Mouse (Mus musculus) monocyte, adult 5-6 weeks (primary cell): ENCODE data around the gene Lrrc42. TPM values are rescaled to one million over a fixed set of nuclear protein-coding genes. Genes with fewer than 3 reads are reported as not detected.

Experiments
- ATAC-seq: fragments of 153-309, 156-312 bp; replicated peaks from 2 replicates; pipeline ENCODE4 v1.8.0; 2017; ENCODE audit warnings: mild to moderate bottlenecking; ENCODE audit not compliant: low TSS enrichment, insufficient number of reproducible peaks, severe bottlenecking, poor library complexity, low FRiP score
- total RNA-seq: library from RNA; stranded (forward); fragments of 200-1000, 200-491, 200-594 nt; gene quantifications from 3 replicates; pipeline ENCODE4 v1.2.3, GENCODE M21; 2017

Lrrc42 gene
- total RNA-seq, 1 experiment from 2014 or later = 7.1 TPM

DNA sequence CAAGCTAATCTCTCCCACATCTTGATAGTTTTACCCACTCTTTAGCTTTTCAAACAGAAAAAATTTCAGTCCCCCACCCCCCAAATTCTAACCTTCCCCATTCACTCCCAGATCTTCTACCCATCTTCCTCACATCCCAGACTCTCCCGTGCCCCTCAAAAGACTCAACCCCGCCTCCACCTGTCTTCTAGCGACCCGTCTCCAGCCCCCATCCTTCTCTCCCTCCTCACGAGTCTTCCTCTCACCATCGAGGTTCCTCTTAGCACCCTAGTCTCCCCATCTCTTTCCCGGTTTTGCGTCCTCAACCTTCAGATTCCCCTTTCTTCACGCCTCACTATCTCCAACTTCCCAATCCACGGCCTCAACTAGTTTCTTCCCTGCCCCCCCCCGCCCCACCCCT is 810 bp downstream of the Lrrc42 start:
- no peak for ATAC-seq

DNA sequence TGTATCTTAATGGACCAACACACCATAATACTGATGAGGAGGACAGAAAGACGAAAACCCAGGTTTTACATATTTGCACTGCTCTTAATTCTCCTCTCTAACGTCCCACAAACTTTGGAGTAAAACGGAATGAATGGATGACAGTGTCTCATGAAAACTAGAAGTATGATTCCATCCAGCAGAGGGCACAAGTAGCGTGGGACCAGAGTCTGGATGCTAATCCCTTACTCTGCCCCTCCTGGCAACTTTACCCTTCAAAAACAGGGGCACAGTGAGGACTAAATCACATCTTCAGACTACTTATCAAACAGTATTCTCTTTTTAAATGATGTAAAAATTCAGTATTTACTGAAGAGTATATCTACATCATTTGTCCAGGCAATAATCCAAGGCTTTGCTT is 2.8 kb downstream of the Lrrc42 start:
- no peak for ATAC-seq

DNA sequence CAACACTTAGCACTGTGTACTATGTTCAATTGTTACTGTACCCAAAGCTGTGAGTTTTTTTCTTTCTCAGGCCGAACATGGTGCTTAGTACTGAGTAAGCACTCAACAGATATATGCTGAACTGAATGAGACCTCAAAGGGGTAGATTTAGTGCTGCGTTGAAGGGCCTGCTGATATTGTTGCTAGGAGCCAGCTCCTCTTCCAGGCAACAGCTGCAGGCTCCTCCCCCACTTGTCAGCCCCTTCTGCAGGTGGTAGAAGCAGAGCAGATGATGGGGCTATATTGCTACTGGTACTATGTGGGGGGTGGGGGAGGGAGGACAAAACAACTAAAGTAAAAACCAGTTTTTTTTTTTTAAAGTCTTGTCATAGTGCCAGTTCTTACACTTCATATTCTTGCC is 3.9 kb downstream of the Lrrc42 start:
- ATAC-seq = no peak

DNA sequence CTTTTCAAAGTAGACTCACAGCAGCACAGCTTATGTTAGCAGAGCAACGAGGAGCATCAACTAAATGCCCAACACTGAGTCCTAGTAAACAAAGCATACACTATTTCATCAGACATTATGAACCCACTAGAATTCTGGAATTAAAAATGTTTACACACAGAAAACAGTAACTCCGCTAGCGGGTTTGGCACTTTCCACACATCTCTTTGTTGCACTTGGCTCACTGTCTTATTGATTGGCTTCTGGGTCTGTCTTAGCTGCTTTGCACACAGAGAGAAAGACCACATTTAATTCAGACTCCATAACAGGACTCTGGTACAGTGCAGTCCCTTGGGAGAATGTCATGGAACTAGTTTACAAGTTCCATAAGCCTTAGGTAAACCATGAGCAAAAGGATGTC is 5.3 kb downstream of the Lrrc42 start:
- no peak for ATAC-seq

DNA sequence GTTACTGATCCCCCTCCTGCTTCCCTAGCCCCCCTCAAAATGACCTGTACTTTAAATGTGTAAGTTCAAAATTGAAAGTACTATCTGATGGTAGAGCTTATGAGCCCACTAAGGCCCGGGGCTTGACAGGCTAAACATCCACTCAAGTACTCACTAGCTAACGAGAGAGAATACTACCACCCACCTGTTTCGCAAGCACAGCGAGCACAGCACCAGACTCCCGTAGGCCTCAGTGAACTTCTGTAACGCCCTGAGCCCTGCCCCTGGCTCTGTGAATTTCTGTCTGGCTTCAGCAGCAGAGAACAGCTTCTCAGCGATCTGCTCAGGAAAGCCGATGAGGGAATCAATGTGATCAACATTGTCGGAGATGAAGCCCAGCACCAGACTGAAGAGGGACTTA is 6.2 kb downstream of the Lrrc42 start:
- ATAC-seq = no peak

DNA sequence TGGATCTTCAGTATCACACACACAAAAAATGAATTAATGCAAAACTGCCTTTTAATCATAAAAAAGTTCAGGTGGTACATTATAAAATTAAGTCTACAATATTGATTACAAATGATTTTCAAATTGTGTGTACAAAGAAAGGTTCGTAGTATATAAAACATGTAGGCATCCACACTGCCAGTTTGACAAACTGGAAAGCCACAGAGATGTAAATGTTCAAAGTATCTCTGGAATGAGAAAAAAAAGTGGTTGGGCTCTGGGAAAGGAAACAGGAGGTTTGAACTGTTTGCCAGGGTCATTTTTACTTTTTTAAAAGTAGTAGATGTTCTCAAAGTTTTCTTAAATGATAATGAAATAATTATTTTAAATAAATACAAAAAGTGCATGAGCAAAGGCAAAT is 7.3 kb downstream of the Lrrc42 start:
- no peak for ATAC-seq

DNA sequence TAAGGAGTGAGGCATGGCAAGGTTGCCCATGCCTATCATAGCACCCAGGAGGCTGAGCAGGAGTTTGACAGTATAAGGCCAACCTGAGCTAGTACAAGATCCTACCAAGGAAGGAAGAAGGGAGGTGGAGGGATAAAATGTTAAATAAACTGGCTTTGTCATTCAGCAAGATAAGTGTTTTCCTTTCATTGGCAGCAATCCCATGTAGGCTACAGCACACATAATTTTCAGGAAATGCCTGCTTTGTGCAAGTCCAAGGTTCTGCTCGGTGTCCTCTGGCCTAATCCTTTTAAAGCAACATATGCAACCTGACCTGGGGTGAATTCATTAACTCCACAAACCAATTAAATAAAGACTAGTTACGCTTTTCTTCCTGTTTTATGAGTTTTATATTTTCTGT is 8.0 kb downstream of the Lrrc42 start:
- ATAC-seq = no peak

DNA sequence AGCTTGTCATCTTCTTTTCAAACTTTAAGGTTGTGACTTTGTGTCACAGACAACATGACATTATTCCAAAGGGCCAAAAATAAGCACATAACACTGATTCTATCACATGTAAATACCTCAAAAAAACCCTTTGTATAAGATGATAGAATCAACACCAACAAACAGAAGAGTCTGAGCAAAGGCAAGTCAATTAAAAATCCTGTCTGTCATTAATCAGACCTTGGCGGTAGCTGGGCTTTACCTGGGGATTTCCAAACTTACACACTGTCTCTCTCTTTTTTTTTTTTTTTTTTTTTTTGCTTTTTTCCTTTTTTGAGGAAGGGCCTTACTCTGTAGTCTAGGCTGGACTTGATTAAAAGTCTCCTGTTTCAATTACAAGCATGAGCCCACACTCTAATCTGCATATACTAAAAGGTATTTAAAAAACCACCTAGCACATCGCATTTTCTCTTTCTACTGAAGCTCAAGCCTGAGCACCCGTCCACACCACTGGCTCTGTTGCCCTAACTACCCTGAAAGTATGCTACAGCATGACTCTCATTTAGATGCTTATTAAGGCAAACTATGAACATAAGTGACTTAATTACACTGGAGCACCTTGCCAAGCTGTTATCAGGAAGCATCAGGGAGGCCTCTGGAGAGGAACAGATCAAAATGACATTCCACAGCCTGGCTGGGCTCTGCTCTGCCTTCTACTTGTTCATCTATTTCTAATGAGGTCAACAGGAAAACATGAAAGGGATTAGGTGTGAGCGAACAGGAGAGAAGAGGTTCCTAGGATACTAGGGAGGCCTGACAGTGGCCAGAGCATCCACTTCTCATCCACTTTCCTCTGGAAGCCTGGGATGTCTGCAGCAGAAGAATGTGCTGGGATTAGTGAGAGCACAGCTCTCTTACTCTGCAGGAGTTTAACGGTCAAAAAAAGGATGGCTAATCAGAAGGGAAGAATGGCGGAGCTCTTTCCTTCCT is 9.7 kb downstream of the Lrrc42 start:
- ATAC-seq = no peak

DNA sequence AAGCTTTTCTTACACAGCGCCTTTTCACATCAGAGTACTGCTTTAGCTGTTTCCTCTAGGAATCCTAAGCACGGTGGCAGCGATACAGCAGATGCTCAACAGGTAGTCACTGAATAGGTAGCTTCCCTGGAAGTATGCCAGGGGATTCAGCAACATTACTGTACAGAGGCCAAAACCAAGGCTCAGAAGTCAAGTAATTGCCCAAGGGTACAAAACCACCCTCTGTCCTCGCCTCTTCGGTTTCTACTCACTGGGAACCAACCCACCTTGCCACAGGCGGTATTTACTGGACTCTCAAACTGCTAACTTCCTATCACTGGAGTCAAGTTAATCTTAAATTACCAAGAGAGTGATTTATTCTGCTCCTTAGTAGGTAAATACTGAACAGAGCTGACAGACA is 13.1 kb downstream of the Lrrc42 start:
- ATAC-seq = no peak

DNA sequence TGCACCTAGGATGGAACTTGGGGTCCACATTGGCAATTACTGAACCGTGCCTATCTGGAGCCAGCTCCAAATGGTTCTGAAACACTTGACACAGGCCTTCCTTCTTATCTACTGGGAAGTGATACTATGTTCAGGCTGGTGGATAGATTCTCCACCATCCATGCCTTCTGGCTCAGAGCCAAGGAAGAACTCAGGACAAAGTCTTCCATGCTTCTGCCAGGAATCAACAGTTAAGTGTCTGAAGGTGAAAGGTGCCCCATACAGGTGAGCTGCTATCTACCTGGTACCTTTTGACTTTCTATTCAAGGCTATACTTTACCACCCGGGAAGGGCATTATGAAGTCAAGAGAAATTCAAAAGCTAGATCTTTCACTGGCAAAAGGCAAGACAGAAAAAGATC is 15.1 kb downstream of the Lrrc42 start:
- no peak for ATAC-seq

DNA sequence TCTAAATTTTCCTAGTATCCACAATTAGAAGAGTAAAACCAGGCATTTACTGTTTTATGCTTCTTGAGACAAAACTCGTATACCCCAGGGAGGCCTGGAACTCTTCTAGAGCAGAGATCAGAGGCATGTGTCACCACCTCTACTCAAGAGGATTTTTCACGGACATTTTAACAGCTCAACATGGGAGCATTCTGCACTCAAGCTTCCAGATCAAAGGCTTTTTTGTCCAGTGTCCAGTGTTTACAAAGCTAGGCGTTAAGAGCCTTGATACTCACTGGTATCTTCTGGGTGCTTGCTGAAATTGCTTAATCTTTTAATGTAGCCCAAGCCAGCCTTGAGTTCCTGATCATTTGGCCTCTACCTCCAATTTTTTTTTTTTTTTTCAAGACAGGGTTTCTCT is 21.1 kb downstream of the Lrrc42 start:
- ATAC-seq = no peak

DNA sequence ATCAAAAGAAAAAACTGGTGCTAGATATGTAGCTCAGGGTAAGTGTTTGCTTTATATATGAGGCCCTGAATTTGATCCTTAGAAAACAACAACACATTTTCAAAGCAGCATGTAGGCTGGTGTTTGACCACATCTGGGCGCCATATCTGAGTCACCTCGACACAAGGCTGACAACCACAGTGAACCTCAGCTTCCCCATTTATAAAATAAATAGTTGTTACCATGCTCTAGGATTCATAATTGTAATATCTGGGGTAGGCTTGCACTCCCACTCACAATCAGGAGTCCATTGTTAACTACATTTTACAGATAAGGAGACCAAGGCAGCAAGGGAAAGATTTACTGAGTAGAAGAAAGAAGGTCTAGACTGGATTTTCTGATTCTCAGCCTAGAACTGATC is 27.0 kb downstream of the Lrrc42 start:
- no peak for ATAC-seq

DNA sequence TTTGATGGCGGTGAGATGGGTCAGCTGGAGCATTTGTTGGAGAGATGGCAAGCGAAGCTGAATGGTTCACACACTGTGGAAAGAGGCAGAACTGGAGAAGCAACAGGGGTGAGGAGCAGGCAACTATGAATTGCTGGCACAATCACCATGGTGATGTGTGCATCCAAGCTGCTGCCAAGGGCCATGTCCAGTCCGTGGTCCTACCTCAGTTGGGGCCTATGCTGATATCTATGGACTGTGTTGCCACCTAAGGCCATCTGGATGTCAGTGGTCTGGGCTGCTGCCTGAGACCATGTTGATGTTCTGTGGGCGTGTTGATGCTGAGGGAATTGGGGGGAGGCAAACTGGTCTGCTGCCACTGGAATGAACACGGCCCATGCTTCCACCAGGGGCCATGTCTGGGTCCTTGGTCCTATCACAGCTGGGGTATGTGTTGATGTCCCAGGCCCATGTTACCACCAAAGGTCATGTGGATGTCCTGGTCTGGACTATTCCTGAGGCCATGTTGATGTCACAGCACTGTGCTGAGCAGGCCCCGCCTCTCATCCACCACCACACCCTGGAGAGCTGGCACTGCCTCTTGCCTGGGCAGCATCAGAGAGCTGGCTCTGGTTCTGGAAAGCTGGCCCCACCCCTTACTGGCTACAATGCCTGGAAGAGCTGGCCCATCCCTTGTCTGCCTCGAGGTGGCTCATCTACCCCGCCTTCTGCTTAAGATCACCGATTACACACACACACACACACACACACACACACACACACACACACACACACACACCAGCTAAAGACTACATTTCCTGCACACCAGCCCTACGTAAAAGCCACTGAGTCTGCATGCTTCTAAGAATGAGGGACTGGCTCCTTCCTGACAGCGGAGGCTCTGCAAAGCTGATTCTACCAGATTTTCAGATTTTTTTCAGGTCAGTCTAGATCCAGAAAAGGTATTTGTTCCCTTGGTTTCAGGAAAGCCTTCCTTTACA is 29.8 kb downstream of the Lrrc42 start:
- no peak for ATAC-seq

DNA sequence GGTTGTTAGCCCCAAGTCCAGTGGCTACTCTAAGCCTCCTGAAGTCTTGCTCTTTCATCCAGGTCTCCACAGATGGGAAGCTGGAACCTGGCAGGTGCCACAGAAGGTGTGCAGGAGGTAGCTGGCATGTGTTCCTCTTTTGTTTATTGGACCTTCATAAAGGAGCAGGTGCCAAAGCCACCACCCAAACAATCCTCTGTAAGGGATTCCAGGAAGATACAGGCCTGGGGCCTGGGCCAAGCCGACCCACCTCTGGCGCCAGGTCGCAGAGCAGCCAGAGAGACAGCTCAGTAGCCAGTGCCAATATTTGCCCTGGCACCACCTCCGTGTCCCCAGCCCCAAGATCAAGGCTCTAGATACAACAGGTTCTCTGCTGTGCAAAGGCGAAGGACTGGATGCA is 31.8 kb downstream of the Lrrc42 start:
- ATAC-seq = no peak

DNA sequence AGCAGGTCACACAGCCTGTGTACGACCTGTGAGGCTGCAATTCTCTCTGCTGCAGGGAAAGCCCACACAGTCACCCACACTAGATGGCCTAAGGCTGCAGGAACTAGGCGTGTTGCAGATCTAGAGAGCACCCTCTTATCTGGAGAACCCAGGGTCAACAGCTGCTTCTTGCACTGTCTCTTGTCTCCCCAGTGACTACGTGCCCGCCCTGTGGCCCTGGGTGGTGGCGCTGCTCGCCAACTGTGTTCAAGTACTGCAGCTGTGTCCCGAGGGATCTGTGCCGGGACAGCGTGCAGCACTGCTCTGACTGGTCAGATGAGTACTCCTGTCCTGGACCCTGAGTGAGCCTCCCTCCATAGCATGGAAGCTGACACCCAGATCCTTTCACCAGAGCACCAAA is 35.8 kb downstream of the Lrrc42 start:
- no peak for ATAC-seq

DNA sequence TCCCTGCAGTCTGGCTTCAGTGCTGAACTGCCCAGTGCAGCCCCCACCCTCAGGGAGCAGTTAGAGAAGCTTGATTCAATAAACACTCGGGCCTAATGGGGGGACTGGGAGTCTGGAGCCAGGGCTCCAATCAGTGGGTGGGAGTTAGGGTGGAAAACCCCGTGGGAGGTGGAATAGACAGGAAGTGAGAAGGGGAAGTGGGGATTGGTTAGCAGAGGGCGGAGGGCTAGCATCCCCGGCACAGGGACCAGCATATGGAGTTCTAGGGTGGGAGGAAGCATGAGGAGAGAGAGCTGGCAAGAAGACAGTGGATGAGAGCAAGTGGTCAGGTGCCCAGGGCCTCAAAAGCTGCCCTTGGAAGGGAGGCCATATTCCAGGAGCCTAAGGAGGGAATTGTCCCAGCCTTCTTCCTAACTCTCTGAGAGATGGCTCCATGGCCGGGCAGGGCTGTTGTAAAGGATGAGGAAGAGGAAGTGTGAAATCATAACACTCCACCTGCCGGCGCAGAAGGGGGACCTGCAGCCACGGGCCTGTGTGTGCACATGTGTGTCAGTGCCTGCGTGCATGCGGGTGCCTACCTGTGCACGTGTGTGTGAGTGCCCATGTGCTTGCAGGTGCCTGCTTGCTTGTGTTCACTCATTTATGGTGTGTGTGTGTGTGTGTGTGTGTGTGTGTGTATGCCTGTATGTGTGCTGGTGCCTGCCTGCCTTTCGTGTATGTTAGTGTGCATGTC is 39.9 kb downstream of the Lrrc42 start:
- no peak for ATAC-seq

DNA sequence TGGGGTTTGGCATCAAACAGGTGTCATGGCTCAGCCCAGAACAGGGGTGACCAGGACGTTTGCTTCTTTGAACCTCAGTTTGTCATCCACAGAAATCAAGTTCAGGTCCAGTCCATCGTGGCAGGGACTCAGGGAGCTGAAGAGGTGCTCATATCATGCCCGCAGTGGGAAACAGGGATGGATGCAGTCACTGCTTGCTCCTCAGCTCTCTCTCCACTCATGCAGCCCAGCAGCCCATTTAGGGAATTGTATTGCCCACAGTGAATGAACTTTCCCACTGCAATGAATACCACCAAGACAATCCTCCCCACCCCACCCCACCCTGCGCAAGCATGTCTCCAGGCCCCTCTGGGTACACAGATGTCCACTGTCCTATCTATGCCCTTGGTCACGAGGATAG is 41.4 kb downstream of the Lrrc42 start:
- ATAC-seq = no peak

DNA sequence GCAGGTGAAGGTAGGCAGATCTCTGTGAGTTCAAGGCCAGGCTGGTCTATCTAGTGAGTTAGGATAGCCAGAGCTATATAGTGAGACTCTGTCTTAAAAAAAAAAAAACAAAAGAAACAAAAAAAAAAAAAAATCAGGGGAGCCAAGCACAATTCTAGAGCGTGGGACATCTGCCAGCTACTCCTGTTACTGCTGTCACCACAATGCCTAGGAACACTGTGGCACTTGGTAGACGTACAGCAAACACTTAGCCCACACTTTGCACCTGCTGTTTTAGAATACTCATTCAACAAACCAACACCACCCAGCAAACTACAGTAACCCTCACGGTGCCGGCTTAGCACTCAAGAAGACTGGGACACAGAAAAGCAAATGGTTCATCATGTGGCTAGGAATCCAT is 41.9 kb downstream of the Lrrc42 start:
- ATAC-seq = no peak

DNA sequence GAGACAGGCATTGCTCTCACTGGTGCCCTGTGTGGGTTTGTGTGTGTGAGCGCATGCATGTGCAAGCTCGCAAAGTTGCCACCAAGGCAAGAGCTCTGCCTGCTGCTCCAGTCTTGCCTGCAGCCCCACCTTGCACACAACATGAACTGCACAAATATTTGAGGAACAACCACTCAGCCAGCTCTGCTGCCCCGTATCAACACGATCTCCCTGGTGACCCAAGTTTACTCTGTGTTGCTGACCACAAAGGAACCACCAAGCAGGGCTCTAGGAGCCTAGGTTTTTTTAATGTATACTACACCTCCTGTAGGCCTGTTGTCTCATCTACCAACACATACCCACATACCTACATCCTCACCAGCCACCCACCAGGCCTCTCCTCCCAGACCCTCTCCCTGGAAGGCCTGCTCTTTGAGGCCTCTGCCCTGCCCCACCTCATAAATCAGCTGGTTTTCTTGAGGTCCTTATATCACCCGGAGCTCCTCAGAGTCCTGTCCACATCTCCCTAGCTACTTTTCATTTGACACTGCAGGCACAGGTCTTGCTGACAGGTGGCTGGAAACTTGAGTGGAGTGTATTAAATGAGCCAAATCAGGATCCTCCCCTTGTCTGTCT is 42.7 kb downstream of the Lrrc42 start:
- ATAC-seq = no peak
